Mouse (Mus musculus): ENCODE data around the gene Gkap1. TPM values are rescaled to one million over a fixed set of nuclear protein-coding genes. Genes with fewer than 3 reads are reported as not detected.

Gene Gkap1
- total RNA-seq (2021): 10 to 100 TPM; 17.3 to 19.1 TPM

DNA sequence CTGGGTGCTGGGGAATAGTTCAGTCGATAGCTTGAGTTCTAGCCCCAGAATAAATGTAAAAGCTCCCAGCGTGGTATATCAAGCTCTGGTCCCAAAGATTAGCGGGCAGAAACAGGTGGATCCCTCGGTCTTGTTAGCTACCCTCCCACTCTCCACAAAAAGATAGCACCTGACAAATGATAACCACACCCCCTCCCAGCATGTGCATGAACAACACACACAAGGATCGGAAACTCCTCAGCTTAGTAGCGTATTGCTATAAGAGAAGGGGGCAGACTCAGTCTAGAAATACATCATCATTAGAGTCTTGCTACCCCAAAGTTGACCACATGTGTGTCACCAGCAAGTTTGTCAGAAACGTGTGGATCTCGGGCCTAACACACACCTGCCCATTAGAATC is at the start of gene Gkap1:
Gene Gkap1, minus strand, starts transcription at position 101 of the 400 bp plus-strand sequence.
- DNase-seq (ENCODE audit: low spot score in 2 of 2): no peak
- intact Hi-C loops (cut with DNase I): no loop called here

DNA sequence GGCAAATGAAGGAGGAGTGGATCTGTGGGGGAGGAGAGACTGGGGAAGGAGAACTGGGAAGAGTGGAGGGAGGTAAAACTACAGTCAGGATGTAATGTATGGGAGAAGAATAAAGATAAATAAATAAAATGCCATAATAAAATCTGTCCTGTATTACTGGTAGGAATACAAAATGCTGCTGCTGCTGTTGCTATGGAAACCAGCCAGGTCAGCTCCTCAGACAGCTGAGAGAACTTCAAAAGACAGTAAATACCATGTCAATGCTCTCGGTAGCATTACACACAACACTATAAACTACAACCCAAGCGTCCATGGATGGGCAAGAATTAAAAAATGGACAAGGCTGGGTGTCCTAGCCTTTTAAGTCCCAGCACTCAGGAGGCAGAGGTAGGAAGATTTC is 42.3 kb upstream of the Gkap1 start:
- intact Hi-C loops (cut with DNase I): no loop called here

DNA sequence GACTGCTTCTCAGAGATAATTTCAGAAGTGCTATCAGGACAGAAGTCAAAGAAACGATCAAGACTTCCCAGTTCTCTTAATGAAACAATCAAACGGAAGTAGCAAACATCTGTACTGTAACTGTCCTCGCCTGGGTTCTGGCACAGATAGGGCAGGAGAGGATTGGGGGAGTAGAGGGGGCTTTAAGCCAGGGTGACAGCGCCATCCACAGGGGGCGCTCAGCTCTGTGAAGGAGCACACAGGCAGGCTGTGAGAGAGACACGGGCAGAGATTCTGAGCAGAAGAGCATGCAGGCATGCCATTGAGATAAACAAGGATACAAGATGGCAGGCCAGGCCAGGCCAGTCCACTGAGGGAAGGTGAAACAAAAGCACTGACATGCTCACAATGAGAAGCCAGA is 39.5 kb upstream of the Gkap1 start:
- no peak for DNase-seq (ENCODE audit: low spot score in 2 of 2)
- intact Hi-C loops (cut with DNase I): no loop called here

More for the DNA sequence above, 42.3 kb upstream of the Gkap1 start:
- DNase-seq (ENCODE audit: low spot score in 2 of 2): no peak

DNA sequence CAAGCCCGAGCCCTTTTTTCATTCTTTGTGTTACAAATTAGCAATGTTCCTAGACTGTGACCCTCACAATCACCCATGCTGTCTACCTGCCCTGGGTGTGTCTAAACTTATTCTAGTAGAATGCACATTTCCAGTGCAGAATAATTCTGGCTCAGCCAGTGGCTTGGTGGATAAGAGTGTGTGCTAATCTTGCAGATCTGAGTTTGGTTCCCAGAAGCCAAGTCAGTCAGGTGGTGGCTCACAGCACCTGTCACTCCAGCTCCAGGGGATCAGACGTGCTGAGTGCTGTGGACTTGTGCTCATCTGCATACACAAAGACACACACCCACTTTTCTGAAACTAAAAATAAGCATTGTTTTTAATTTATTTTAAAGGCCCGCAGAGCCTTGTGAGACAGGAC is 38.3 kb upstream of the Gkap1 start:
- intact Hi-C loops (cut with DNase I): no loop called here
- no peak for DNase-seq (ENCODE audit: low spot score in 2 of 2)

DNA sequence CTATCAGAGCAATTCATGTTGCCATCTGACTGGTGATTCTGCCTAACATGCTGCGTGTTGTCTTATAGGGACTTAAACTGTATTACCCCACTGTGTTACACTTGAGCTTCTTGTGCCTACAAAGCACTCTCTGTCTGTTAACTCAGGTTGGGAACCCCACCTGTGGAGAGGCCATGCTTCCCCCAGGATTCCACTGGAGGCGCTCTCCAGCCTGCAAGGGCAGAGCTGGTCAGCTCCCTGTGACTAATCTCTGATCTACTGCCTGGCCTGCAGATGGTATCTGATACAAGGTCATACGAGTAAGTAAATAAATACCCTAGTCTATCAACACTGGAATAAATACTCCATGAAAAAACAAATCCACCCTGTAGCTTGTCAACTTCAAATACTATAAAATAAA is 35.9 kb upstream of the Gkap1 start:
- intact Hi-C loops (cut with DNase I): no loop called here
- DNase-seq (ENCODE audit: low spot score in 2 of 2): no peak

DNA sequence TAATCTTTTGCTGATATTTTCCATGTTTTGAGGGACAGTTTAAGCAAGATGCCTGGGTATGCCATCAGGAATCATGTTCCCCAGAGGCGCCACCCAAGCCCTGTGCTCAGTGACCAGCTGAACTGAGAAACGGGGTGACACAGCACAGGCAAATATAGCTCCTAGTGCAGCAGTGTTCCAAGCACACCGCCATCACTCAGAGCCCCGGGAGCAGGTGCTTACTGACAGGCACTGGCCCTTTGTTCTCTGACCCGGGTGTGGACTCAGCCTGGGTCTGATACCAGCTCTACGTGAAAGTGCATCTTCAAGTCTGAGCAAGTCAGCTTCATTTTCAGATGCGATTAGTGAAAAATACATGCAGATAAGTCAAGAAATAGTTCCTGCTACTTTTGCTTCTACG is 34.0 kb upstream of the Gkap1 start:
- no peak for DNase-seq (ENCODE audit: low spot score in 2 of 2)
- intact Hi-C loops (cut with DNase I): no loop called here

DNA sequence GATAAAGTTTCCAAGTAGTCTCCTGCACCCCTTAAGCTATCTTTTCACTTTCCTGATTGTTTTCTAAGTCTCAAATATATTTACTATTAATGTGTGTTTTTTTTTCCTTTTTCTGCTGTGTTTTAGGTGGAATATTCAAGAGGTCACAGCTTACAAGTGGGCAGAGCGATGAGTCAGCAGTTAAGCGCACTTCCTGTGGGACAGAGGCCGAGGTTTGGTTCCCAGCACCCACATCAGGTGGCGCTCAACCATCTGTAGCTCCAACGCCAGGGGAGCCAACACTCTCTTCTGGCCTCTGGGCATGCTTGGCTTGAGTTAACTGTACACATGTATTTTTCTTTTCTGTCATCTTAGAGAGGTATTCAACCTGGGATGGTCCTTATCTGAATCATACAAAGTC is 32.0 kb upstream of the Gkap1 start:
- no peak for DNase-seq (ENCODE audit: low spot score in 2 of 2)
- intact Hi-C loops (cut with DNase I): no loop called here

DNA sequence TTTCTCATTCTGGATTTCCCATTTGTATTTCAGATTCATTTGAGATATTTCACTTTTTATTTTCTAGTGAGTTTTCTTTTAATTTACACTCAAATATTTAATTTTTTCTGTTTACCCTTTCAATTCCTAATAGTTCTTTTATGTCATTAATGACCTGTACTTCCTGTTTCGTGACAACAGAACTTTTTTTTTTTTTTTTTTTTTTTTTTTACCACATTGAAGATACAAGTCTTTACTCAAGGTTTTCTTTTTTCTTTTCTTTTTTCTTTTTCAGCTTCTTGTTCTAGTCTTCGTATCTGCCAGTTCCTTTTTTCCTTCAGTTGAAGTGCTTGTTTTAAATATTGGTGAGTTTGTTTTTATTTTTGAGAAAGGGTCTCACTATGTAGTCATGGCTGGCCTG is 29.7 kb upstream of the Gkap1 start:
- intact Hi-C loops (cut with DNase I): no loop called here
- no peak for DNase-seq (ENCODE audit: low spot score in 2 of 2)

DNA sequence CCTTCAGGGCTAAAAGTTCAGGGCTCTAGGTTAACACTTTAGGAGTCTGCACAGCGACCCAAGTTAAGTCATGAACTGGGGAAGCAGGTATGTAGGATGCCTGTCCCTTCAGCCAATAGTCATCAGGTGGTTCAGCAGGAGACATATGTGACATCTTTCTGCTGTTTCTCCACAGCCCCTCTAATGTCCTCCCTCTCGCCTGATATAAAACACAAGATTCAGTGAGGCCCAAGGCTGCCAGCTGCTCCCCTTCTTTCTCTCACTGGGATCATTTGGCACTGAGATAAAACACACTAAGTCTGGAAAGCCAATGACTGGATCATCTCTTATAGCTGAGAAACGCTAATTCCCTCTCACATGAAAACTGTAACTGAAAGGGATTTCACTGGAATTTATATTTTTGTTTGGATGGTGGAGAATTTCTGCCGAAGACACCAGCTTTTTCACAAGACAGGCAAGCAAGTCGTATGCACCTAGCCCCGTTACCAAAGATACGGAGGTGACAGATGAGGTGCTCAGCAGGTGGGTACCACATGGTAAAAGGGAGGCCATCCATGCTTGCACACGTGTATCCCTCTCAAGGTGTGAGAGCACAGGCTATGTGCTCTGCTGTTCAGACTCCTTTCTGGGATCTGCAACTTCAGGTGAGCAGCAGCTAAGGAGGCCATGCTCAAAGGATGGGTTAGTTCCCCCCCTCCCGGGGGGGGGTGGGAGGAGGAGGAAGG is 27.1 kb upstream of the Gkap1 start:
- intact Hi-C loops (cut with DNase I): no loop called here
- DNase-seq (ENCODE audit: low spot score in 2 of 2): no peak

DNA sequence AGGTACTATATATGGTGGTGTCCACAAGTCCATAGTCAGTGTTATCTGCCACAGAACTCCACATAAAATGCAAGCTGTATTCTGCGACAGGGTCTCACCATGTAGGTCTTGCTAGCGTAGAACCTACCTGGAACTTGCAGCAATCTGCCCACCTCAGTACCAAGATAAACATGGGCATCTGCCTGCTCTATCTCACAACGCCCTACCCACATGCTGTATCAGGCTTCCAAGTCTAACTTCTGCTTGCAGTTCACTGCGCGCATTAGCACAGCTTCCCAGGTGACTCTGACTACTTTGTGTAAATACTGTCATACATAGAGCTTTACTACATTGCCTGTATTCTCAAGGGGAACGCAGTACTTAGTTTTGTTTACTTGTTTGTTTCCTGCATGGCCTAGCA is 26.5 kb upstream of the Gkap1 start:
- no peak for DNase-seq (ENCODE audit: low spot score in 2 of 2)
- intact Hi-C loops (cut with DNase I): no loop called here

DNA sequence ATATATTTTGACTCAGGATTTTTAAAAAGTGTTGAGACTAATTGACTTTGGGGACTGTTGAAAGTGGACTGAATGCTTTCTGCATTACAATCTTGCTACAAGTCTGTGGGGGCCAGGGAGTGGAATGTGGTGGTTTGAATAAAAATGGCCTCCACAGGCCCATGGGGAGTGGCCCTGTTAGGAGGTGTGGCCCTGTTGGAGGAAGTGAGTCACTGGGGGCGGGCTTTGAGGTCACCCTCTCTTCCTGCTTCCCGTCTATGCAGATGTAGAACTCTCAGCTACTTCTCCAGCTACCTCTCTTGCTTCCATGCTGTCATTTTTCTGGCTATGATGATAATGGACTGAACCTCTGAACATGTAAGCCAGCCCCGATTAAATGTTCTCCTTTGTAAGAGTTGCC is 23.3 kb upstream of the Gkap1 start:
- no peak for DNase-seq (ENCODE audit: low spot score in 2 of 2)
- intact Hi-C loops (cut with DNase I): no loop called here

DNA sequence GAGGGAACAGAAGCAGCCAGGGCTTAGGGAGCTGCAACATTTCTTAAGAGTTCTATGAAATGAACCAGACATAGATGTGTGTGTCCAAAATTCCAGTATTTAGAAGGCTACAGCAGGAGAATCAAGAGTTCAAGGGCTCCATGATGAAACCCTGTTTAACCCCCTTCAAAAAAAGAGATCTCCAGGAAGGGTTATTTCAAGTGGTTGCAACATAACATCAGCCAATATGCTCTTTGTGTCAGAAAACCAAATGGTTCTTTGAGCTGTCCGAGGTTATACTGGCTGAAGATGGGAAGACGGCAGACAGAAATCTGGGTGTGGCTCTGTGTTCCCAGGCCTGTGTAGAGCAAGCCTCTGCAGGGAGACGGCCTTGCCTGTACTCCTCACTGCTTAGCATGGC is 20.1 kb upstream of the Gkap1 start:
- DNase-seq (ENCODE audit: low spot score in 2 of 2): no peak
- intact Hi-C loops (cut with DNase I): no loop called here

DNA sequence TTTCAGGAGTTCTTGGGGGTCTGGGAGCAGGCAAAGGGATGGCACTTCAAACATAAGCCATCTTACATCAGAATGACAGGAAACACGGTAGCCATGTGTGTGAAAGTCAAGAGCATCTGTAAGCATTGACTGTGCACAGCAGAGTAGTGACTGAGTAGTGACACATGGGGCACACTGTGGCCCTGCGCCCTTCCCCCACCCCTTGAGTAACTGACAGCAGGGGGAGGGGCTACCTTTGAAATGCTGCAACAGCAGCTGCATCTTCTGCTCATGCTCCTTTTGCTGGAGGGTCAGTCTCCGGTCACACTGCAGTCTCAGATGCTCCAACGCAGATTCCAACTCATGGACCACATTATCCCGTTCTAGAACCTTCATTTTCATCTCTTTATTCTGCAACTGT is 17.3 kb upstream of the Gkap1 start:
- intact Hi-C loops (cut with DNase I): no loop called here

DNA sequence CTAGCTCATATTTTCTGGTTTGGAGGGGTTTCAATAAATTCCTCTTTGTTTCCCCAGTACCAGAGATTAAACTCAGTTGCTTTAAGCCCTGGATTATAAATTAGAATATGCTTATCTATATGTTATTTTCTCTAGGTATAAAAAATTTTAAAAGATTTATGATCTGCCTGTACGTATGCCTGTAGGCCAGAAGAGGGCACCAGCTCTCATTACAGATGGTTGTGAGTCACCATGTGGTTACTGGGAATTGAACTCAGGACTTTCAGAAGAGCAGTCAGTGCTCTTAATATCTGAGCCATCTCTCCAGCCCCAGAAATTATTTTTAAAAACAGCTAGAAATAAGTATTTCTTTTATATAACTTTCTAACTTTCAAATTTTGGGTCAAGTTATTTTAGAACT is 13.8 kb upstream of the Gkap1 start:
- intact Hi-C loops (cut with DNase I): loop anchor here (2.0 to 5.0 kb wide), 3 partner anchors 97 to 301 kb away; no protein-coding TSS in a partner anchor
- DNase-seq (ENCODE audit: low spot score in 2 of 2): no peak

More for the DNA sequence above, 17.3 kb upstream of the Gkap1 start:
- DNase-seq (ENCODE audit: low spot score in 2 of 2): no peak

DNA sequence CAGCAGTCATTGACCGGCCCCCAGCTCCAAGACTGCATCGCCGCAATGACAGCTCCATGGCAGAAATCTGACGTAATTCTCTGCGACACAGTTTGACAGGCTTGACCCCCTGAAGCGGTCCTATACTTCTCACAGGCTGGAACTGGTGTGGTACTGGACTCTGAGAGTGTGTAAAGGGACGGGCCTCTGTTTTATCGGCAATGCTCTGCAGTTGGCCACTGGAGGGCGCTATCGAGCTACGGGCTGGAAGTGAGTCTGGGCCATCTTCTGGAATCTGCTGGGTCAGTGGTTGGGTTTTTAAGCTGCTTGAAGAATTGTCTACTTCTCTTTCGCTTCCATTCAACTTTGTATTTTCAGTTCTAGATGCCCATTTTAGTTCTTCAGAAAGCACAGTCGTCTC is 12.3 kb upstream of the Gkap1 start:
- DNase-seq (ENCODE audit: low spot score in 2 of 2): peak; percentile 53 to 66
- intact Hi-C loops (cut with DNase I): loop anchor here (2.0 to 5.0 kb wide), 3 partner anchors 99 to 303 kb away; no protein-coding TSS in a partner anchor

DNA sequence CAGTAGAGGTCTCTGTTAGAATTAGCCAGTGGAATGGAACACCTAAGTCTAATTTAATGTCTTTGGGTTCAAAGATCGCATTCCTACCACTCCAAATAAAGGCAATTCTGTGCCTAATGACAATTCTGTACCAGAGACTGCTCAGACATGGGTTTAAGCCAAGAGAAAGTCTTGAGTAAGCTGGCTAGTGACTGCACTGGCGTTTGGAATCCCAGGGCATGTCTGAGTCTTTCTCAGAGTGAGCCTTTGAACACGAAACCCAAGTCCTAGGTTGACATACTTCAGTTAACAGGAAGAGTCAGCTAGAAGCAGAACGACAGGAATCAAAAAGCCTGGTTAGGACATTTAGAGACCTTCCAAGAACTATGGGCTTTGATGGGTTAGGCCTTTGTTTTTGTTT is 8.0 kb upstream of the Gkap1 start:
- DNase-seq (ENCODE audit: low spot score in 2 of 2): no peak
- intact Hi-C loops (cut with DNase I): no loop called here

DNA sequence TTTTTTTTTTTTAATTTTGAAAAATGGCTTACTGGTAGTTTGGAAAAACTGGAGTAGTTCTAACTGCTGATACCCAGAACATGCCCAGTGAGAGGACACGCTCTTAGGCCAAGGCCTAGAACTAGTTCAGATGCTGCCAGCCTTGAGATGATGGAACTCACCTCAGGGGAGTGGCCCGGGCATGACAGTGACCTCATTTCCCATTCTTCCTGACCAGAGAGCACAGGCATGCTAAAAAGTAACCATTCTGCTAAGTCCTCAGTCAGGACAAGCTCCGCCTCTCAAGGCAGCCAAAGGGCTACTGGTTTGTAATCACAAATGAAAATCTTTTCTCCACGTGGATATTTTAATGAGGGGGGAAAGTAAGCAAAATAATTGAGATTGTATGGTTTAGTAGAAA is 6.4 kb upstream of the Gkap1 start:
- intact Hi-C loops (cut with DNase I): no loop called here
- no peak for DNase-seq (ENCODE audit: low spot score in 2 of 2)

DNA sequence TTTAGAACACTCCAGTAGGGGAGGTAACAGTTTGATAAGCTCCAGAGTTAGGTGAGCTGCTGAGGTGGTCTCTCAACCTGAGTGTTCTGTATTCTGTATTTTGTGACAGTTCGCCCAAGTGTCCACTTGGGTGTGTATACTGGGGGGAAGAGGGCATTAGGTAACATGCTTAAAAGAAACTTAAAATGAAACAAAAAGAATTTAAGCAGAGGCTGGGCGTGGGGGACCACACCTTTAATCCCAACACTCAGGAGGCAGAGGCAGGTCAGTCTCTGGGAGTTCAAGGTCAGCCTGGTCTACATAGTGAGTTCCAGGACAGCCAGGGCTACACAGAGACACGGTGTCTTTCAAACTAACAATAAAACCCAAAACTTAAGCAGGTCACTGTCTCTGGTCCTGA is 5.0 kb upstream of the Gkap1 start:
- intact Hi-C loops (cut with DNase I): no loop called here
- DNase-seq (ENCODE audit: low spot score in 2 of 2): no peak

DNA sequence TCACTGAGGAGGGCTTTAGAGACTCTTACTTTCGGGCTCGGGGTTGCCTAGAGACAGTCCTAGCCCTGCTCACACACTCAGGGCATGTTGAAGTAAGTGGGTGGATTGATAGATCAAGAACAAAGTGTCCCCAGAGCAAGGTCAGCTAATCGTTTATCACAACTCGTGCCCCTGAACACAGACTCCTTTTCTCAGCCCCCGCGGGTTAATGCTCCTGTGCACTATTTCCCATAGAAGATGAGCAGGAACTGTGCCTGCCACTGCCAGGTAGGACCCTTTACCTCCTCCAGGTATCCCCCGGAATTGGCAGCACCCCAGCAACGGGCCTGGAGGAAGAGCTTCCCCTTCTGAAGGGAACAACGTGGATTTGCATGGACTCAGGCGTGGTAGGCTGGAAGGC is 757 bp upstream of the Gkap1 start:
- intact Hi-C loops (cut with DNase I): no loop called here
- no peak for DNase-seq (ENCODE audit: low spot score in 2 of 2)

DNA sequence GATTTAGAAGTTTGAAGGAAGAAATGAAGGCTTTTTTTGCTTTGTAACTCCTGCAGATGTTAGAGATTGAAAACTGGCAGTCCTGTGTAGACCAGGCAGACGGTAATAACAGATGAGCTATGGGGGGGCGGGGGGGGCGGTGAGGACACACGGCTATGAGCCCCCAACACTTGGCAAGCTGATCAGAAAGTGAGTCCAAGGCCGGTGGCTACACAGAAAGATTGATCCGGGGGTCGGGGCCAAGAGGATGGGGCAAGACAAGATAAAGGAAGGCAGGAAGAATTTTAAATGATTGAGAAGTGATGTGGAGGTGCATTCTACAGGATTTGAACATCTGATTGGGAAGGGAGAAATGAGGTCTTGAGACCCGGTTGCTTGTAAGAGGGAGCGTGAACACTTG is 423 bp downstream of the Gkap1 start:
- DNase-seq (ENCODE audit: low spot score in 2 of 2): no peak
- intact Hi-C loops (cut with DNase I): no loop called here

DNA sequence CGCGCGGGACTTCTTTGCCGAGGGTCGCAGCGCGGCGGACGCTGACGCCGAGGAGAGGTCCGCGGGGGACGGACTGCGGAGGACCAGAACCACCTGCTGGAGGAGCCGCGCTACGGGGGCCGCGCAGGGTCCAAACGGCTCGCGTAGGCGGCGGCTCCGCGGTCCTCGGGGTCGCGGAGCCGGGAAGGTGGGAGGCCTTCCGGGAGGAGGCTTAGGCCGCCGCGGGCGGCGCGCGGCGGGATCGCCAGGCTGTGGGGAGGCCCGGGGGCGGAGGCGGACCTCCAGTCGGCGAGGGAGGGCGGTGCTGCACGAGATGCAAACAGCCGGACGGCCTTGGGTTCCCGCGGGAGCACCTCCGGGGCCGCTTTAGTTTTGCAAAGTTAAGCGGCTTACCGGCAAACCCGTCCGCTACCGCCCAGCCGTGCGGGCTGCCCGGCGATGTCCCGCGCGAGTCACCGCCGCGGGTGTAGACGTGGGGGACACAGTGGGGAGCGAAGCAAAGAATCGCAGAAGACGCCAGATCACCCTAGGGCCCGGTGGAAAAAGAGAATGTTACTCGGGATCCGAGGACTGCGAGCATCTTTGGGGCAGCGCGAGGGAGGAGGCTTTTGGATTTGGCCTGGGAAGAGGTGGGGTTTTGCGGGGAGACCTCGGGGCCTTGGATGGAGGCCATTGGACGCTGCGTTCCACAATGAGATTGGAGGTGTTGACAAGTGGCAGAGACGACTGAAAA is 1.1 kb downstream of the Gkap1 start:
- DNase-seq (ENCODE audit: low spot score in 2 of 2): peak; percentile 50 to 63
- intact Hi-C loops (cut with DNase I): no loop called here
